Mouse (Mus musculus): Measurements from ENCODE around the gene Plekha1. TPM values are rescaled to one million over a fixed set of nuclear protein-coding genes. Genes with fewer than 3 reads are reported as not detected.

The Plekha1 gene
- polyA plus RNA-seq, 1 experiment: 13.4 TPM

- no peak for TF ChIP-seq MAX (IDR thresholded peaks at IDR 0.05; ENCODE audit: low read depth)
- no peak for TF ChIP-seq TCF3 (IDR thresholded peaks at IDR 0.05; ENCODE audit: insufficient read length, low read depth)
- no peak for TF ChIP-seq POLR2A (IDR thresholded peaks at IDR 0.05; ENCODE audit: insufficient read length, low read depth)
- no peak for TF ChIP-seq E2F4 (IDR thresholded peaks at IDR 0.05; ENCODE audit: insufficient read depth)
- TF ChIP-seq SRF (IDR thresholded peaks at IDR 0.05; ENCODE audit: control insufficient read depth, insufficient read length, low read depth): no peak
- Histone ChIP-seq H3K36me3 (ENCODE audit: control insufficient read depth, insufficient read depth) (no peaks in the 10 kb centered on the region), H3K79me2 (ENCODE audit: control insufficient read depth, insufficient read depth) (no peaks in the 10 kb centered on the region), H3K27me3 (ENCODE audit: control insufficient read depth, insufficient read depth, insufficient read length) (no peaks in the 10 kb centered on the region), H3K4me2 (ENCODE audit: low read depth) (no peak overlapping the region), H3ac (ENCODE audit: control insufficient read depth, insufficient read length) (no peak overlapping the region), H3K4me3 (no peak overlapping the region)
Measured at GRCm38 (mm10) chr7:130854684-130855292, 10.8 kb upstream of the Plekha1 start.

GRCm38 (mm10) chr7:130855681-130856080 is 9.9 kb upstream of the Plekha1 start:
- no peak overlapping the region for H3K4me3 ChIP-seq
- peak overlapping the region; percentile 46 for H3K4me2 ChIP-seq (ENCODE audit: low read depth)
- H3ac ChIP-seq (ENCODE audit: control insufficient read depth, insufficient read length): no peak overlapping the region
- H3K36me3 ChIP-seq (ENCODE audit: control insufficient read depth, insufficient read depth): no peaks in the 10 kb centered on the region
- H3K79me2 ChIP-seq (ENCODE audit: control insufficient read depth, insufficient read depth): no peaks in the 10 kb centered on the region
- no peaks in the 10 kb centered on the region for H3K27me3 ChIP-seq (ENCODE audit: control insufficient read depth, insufficient read depth, insufficient read length)
- TF ChIP-seq SRF (IDR thresholded peaks at IDR 0.05; ENCODE audit: control insufficient read depth, insufficient read length, low read depth) (no peak), USF1 (IDR thresholded peaks at IDR 0.05; ENCODE audit: low read depth) (peak; percentile 55), POLR2A (IDR thresholded peaks at IDR 0.05; ENCODE audit: insufficient read length, low read depth) (no peak), MYOG (IDR thresholded peaks at IDR 0.05; ENCODE audit: control insufficient read depth in 1 of 3, insufficient read depth in 1 of 3, insufficient read length in 2 of 3, low read depth in 2 of 3) (no peak), REST (IDR thresholded peaks at IDR 0.05; ENCODE audit: insufficient read depth, insufficient read length) (no peak), POLR2AphosphoS2 (IDR thresholded peaks at IDR 0.05; ENCODE audit: insufficient read length, low read depth) (no peak), MYOD1 (IDR thresholded peaks at IDR 0.05; ENCODE audit: control insufficient read depth in 1 of 3, insufficient read length in 2 of 3, low read depth in 2 of 3) (peak in 1 of 3 experiments; percentile 8)

DNA sequence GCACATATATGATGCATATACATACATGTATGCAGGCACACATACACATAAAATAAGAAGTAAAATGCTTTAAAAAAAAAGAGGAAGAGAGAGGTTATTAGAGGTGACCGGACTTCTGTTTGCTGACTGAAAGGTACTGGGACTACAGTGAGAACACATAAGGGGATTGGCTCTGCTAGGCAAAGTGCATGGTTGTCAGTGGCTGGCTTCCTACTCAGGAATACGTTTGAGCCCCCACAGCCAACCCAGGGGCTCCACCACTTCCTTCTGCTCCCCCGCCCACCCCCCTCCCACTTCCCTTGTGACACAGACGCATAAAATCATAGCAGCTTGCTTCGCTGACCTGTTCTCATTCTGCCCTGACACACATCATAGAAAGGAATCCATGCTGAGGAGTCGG is 7.6 kb upstream of the Plekha1 start:
- TF ChIP-seq TCF3 (IDR thresholded peaks at IDR 0.05; ENCODE audit: insufficient read length, low read depth) (no peak), POLR2AphosphoS2 (IDR thresholded peaks at IDR 0.05; ENCODE audit: insufficient read length, low read depth) (no peak), USF1 (IDR thresholded peaks at IDR 0.05; ENCODE audit: low read depth) (no peak), MAX (IDR thresholded peaks at IDR 0.05; ENCODE audit: low read depth) (no peak), TCF12 (IDR thresholded peaks at IDR 0.05; ENCODE audit: insufficient read depth, poor library complexity, severe bottlenecking) (no peak), SRF (IDR thresholded peaks at IDR 0.05; ENCODE audit: control insufficient read depth, insufficient read length, low read depth) (no peak), MYOG (IDR thresholded peaks at IDR 0.05; ENCODE audit: control insufficient read depth in 1 of 3, insufficient read depth in 1 of 3, insufficient read length in 2 of 3, low read depth in 2 of 3) (no peak), CEBPB (IDR thresholded peaks at IDR 0.05; ENCODE audit: insufficient read depth, poor library complexity, severe bottlenecking) (no peak), REST (IDR thresholded peaks at IDR 0.05; ENCODE audit: insufficient read depth, insufficient read length) (no peak), E2F4 (IDR thresholded peaks at IDR 0.05; ENCODE audit: insufficient read depth) (no peak), POLR2A (IDR thresholded peaks at IDR 0.05; ENCODE audit: insufficient read length, low read depth) (no peak), MYOD1 (IDR thresholded peaks at IDR 0.05; ENCODE audit: control insufficient read depth in 1 of 3, insufficient read length in 2 of 3, low read depth in 2 of 3) (no peak)
- Histone ChIP-seq H3K36me3 (ENCODE audit: control insufficient read depth, insufficient read depth) (no peaks in the 10 kb centered on the region), H3K79me2 (ENCODE audit: control insufficient read depth, insufficient read depth) (no peaks in the 10 kb centered on the region)

GRCm38 (mm10) chr7:130859926-130860325 is 5.6 kb upstream of the Plekha1 start:
- Histone ChIP-seq H3K4me2 (ENCODE audit: low read depth) (no peak overlapping the region), H3ac (ENCODE audit: control insufficient read depth, insufficient read length) (no peak overlapping the region), H3K4me3 (no peak overlapping the region), H3K36me3 (ENCODE audit: control insufficient read depth, insufficient read depth) (no peaks in the 10 kb centered on the region), H3K27me3 (ENCODE audit: control insufficient read depth, insufficient read depth, insufficient read length) (no peaks in the 10 kb centered on the region), H3K79me2 (ENCODE audit: control insufficient read depth, insufficient read depth) (no peaks in the 10 kb centered on the region)
- TF ChIP-seq REST (IDR thresholded peaks at IDR 0.05; ENCODE audit: insufficient read depth, insufficient read length) (no peak), POLR2AphosphoS2 (IDR thresholded peaks at IDR 0.05; ENCODE audit: insufficient read length, low read depth) (no peak), USF1 (IDR thresholded peaks at IDR 0.05; ENCODE audit: low read depth) (no peak), POLR2A (IDR thresholded peaks at IDR 0.05; ENCODE audit: insufficient read length, low read depth) (no peak), TCF3 (IDR thresholded peaks at IDR 0.05; ENCODE audit: insufficient read length, low read depth) (no peak), E2F4 (IDR thresholded peaks at IDR 0.05; ENCODE audit: insufficient read depth) (no peak), TCF12 (IDR thresholded peaks at IDR 0.05; ENCODE audit: insufficient read depth, poor library complexity, severe bottlenecking) (no peak), SRF (IDR thresholded peaks at IDR 0.05; ENCODE audit: control insufficient read depth, insufficient read length, low read depth) (no peak)

More for the DNA sequence above, 7.6 kb upstream of the Plekha1 start:
- H3K4me2 ChIP-seq (ENCODE audit: low read depth): no peak overlapping the region
- H3ac ChIP-seq (ENCODE audit: control insufficient read depth, insufficient read length): no peak overlapping the region
- no peaks in the 10 kb centered on the region for H3K27me3 ChIP-seq (ENCODE audit: control insufficient read depth, insufficient read depth, insufficient read length)
- no peak overlapping the region for H3K4me3 ChIP-seq

DNA sequence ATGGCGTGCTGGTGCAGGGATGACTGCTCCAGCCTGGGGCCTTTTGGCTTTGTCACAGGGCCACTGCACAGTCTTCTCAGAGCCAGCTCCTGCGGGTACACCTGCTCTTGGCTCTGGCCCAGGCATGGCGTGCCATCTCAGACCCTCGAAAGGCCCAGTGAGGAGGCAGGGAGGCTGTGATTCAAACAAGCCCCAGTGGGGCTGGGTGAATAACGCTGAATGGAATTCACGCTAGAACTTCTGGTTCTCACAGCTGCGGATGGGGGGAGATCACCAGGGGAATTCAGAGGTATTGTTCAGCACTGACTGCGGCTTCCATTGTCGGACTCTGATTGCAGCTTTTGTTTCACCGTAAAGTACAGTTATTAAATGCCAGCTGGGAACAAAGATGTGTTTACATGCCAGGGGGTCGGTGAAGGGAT is 4.8 kb upstream of the Plekha1 start:
- Histone ChIP-seq H3K79me2 (ENCODE audit: control insufficient read depth, insufficient read depth) (no peaks in the 10 kb centered on the region), H3K4me3 (no peak overlapping the region), H3K27me3 (ENCODE audit: control insufficient read depth, insufficient read depth, insufficient read length) (no peaks in the 10 kb centered on the region), H3ac (ENCODE audit: control insufficient read depth, insufficient read length) (no peak overlapping the region), H3K4me2 (ENCODE audit: low read depth) (peak overlapping the region; percentile 62), H3K36me3 (ENCODE audit: control insufficient read depth, insufficient read depth) (no peaks in the 10 kb centered on the region)
- TF ChIP-seq TCF12 (IDR thresholded peaks at IDR 0.05; ENCODE audit: insufficient read depth, poor library complexity, severe bottlenecking) (peak; percentile 13), USF1 (IDR thresholded peaks at IDR 0.05; ENCODE audit: low read depth) (no peak), POLR2A (IDR thresholded peaks at IDR 0.05; ENCODE audit: insufficient read length, low read depth) (no peak), REST (IDR thresholded peaks at IDR 0.05; ENCODE audit: insufficient read depth, insufficient read length) (no peak), POLR2AphosphoS2 (IDR thresholded peaks at IDR 0.05; ENCODE audit: insufficient read length, low read depth) (no peak), TCF3 (IDR thresholded peaks at IDR 0.05; ENCODE audit: insufficient read length, low read depth) (no peak), E2F4 (IDR thresholded peaks at IDR 0.05; ENCODE audit: insufficient read depth) (no peak), MYOD1 (IDR thresholded peaks at IDR 0.05; ENCODE audit: control insufficient read depth in 1 of 3, insufficient read length in 2 of 3, low read depth in 2 of 3) (peak in 2 of 3 experiments; percentile 32 to 65), MAX (IDR thresholded peaks at IDR 0.05; ENCODE audit: low read depth) (no peak), MYOG (IDR thresholded peaks at IDR 0.05; ENCODE audit: control insufficient read depth in 1 of 3, insufficient read depth in 1 of 3, insufficient read length in 2 of 3, low read depth in 2 of 3) (peak in 1 of 3 experiments; percentile 33), CEBPB (IDR thresholded peaks at IDR 0.05; ENCODE audit: insufficient read depth, poor library complexity, severe bottlenecking) (no peak), SRF (IDR thresholded peaks at IDR 0.05; ENCODE audit: control insufficient read depth, insufficient read length, low read depth) (no peak)
